Mouse (Mus musculus): Measurements from ENCODE around the gene Adora2a. TPM values are rescaled to one million over a fixed set of nuclear protein-coding genes. Genes with fewer than 3 reads are reported as not detected.

Adora2a gene
- total and polyA plus RNA-seq, 3 experiments = 7.1 to 14.3 (median 7.2) TPM

DNA sequence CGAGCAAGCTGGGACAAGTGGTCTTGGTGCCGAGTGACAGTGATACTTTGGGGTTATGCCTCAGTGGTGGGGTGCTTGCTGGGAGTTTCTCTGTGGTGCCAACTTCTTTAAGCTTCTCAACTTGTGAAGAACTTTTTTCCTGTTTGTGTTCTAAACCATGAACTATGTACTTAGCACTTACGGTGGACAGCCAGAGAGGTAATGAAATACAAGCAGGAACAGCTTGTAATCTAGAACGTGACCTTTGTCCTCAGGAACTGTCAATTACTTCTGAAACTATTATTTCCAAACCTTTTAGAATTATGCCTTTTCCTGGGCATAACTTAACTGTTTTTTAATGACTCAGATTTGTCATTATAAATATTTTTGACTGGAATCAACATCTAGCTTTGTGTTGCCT is 22.3 kb upstream of the Adora2a start:
- Histone ChIP-seq H3K79me2 (replicated peaks; ENCODE audit: control insufficient read depth, insufficient read depth, low read length) (no peaks in the 10 kb centered on the region), H3K4me1 (ENCODE audit: control insufficient read depth, insufficient read depth, low read length) (peaks cover 10% of the 10 kb centered on the region), H3K9ac (ENCODE audit: low read depth, low read length) (no peak overlapping the region), H3K4me3 (no peak overlapping the region), H3K27me3 (ENCODE audit: control insufficient read depth, insufficient read depth, low read length) (no peaks in the 10 kb centered on the region), H3K27ac (peak overlapping the region; percentile 45), H3K36me3 (ENCODE audit: control insufficient read depth, insufficient read depth, low read length) (peaks cover 6% of the 10 kb centered on the region)
- TF ChIP-seq POLR2A (IDR thresholded peaks at IDR 0.05; ENCODE audit: insufficient read depth, low read depth, low read length) = no peak
- TF ChIP-seq CTCF (IDR thresholded peaks at IDR 0.05) = no peak
- DNase-seq = no peak
- intact Hi-C loops (cut with DNase I) = no loop called here
- WGBS = 44% methylated on average over 4 of the region's 4 CpGs

DNA sequence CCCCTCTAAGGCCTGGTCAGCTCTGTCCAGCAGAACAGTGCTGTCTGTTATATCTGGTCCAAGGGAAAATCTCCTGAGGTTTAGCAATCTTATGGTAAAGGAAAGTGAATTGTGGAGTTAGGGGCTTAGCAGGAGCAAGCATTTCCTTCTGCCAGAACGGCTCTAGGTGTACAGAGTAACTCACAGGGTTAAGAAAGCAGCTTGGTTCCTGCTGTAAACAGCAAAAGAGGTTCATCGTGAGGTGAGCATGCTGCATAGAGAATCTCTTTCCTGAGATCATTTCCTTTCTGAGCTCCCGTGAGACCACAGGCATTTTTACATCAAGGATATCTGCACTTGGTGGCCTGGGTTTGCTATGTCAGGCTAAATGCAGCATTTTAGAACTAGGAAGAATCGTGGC is 21.8 kb upstream of the Adora2a start:
- intact Hi-C loops (cut with DNase I) = no loop called here
- Histone ChIP-seq H3K79me2 (replicated peaks; ENCODE audit: control insufficient read depth, insufficient read depth, low read length) (no peaks in the 10 kb centered on the region), H3K9ac (ENCODE audit: low read depth, low read length) (no peak overlapping the region), H3K4me3 (no peak overlapping the region), H3K36me3 (ENCODE audit: control insufficient read depth, insufficient read depth, low read length) (peaks cover 9% of the 10 kb centered on the region), H3K4me1 (ENCODE audit: control insufficient read depth, insufficient read depth, low read length) (peaks cover 11% of the 10 kb centered on the region), H3K27ac (peak overlapping the region; percentile 45), H3K27me3 (ENCODE audit: control insufficient read depth, insufficient read depth, low read length) (no peaks in the 10 kb centered on the region)
- TF ChIP-seq CTCF (IDR thresholded peaks at IDR 0.05) = no peak
- no peak for TF ChIP-seq EP300 (IDR thresholded peaks at IDR 0.05; ENCODE audit: insufficient read depth, low read depth, low read length)
- no peak for TF ChIP-seq POLR2A (IDR thresholded peaks at IDR 0.05; ENCODE audit: insufficient read depth, low read depth, low read length)
- 29% methylated on average over 4 of the region's 4 CpGs for whole genome bisulfite sequencing
- DNase-seq = peak in 1 of 2 experiments; percentile 13

DNA sequence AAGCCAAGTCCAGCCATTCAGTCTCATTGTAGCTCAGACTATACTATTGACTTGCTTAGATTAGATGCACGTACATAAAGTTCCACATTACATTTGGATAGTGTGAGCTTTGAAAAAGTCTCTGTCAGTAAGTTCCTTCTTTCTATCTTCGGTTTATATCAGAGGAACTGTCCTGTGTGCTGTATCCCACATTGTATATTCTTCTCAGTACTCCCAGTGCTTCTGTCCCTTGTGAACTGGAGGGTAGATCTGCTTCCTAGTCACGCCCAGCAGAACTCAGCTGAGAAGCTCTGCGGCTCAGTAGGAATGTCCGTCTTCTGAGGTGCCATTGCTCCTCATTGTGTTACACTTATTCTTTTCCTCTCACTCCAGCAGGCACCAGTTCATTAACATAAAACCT is 18.1 kb upstream of the Adora2a start:
- Histone ChIP-seq H3K27me3 (ENCODE audit: control insufficient read depth, insufficient read depth, low read length) (no peaks in the 10 kb centered on the region), H3K36me3 (ENCODE audit: control insufficient read depth, insufficient read depth, low read length) (peaks cover 9% of the 10 kb centered on the region), H3K79me2 (replicated peaks; ENCODE audit: control insufficient read depth, insufficient read depth, low read length) (no peaks in the 10 kb centered on the region), H3K9ac (ENCODE audit: low read depth, low read length) (no peak overlapping the region), H3K27ac (no peak overlapping the region), H3K4me3 (no peak overlapping the region), H3K4me1 (ENCODE audit: control insufficient read depth, insufficient read depth, low read length) (peaks cover 15% of the 10 kb centered on the region)
- intact Hi-C loops (cut with DNase I) = no loop called here
- peak in 1 of 2 experiments; percentile 10 for DNase-seq
- TF ChIP-seq EP300 (IDR thresholded peaks at IDR 0.05; ENCODE audit: insufficient read depth, low read depth, low read length) (no peak), POLR2A (IDR thresholded peaks at IDR 0.05; ENCODE audit: insufficient read depth, low read depth, low read length) (no peak), CTCF (IDR thresholded peaks at IDR 0.05) (no peak)
- 89% methylated on average over 5 of the region's 5 CpGs for WGBS

DNA sequence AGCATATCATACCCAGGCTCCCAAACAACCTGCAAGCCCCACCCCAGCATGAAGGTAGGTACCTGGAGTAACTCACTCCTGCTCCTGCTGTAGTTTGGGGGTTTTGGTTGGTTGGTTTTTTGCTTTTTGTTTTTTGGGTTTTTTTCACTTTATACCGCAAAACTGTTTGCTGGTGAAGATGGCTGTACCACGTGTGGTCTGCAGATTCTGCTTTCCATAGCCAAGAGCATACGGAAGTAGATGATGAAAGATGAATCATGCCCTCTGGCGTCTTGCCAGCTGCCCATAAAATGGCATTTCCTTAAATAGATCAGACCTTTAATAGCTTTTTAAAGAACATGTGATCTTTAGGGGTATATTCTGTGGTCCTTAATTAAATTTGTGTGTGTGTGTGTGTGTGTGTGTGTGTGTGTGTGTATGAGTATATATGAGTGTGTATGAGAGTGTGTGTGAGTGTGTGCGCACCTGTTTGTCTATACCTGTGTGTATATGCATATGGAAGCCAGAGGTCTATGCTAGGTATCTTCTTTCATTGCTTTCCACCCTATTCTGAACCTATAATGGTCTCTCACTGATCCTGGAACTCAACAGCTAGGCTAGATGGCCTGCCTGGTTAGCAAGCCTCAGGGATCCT is 16.8 kb upstream of the Adora2a start:
- no peak overlapping the region for H3K9ac ChIP-seq (ENCODE audit: low read depth, low read length)
- H3K4me3 ChIP-seq = no peak overlapping the region
- H3K27ac ChIP-seq = no peak overlapping the region; the same call in 1 of the 2 replicates
- intact Hi-C loops (cut with DNase I) = no loop called here
- no peaks in the 10 kb centered on the region for H3K79me2 ChIP-seq (replicated peaks; ENCODE audit: control insufficient read depth, insufficient read depth, low read length)
- no peak for TF ChIP-seq POLR2A (IDR thresholded peaks at IDR 0.05; ENCODE audit: insufficient read depth, low read depth, low read length)
- TF ChIP-seq EP300 (IDR thresholded peaks at IDR 0.05; ENCODE audit: insufficient read depth, low read depth, low read length) = no peak
- no peak for TF ChIP-seq CTCF (IDR thresholded peaks at IDR 0.05)
- no peaks in the 10 kb centered on the region for H3K27me3 ChIP-seq (ENCODE audit: control insufficient read depth, insufficient read depth, low read length)
- H3K4me1 ChIP-seq (ENCODE audit: control insufficient read depth, insufficient read depth, low read length) = peaks cover 19% of the 10 kb centered on the region
- 28% methylated on average over 5 of the region's 5 CpGs for WGBS
- DNase-seq = peak; percentile 62 to 74
- H3K36me3 ChIP-seq (ENCODE audit: control insufficient read depth, insufficient read depth, low read length) = peaks cover 6% of the 10 kb centered on the region

DNA sequence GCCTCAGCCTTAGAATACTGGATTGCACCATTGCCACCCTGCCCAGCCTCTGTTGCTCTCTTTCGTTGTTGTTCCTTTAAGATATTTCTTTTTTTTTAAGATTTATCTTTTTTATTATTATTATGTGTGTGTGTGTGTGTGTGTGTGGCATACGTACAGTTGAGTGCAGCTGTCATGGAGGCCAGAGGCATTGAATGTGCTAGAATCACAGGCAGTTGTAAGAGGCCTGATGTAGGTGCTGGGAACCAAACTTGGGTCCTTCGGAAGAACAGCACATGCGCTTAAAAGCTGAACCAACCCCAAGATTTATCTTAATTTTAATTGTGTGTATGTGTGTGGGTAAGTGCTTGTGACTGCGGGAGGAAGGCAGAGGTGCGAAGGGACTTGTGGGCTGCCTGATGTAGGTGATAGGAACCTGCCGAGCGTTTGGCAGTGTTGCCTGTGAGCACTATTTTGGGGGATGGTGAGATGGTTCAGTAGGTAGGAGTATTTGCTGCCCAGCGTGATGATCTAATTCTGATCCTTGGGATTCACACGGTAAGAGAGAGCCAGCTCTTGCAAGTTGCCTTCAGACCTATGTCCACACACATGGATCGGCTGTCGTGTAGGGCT is 15.4 kb upstream of the Adora2a start:
- Histone ChIP-seq H3K27ac (no peak overlapping the region), H3K79me2 (replicated peaks; ENCODE audit: control insufficient read depth, insufficient read depth, low read length) (no peaks in the 10 kb centered on the region), H3K9ac (ENCODE audit: low read depth, low read length) (no peak overlapping the region), H3K27me3 (ENCODE audit: control insufficient read depth, insufficient read depth, low read length) (no peaks in the 10 kb centered on the region), H3K4me1 (ENCODE audit: control insufficient read depth, insufficient read depth, low read length) (peaks cover 16% of the 10 kb centered on the region), H3K36me3 (ENCODE audit: control insufficient read depth, insufficient read depth, low read length) (peaks cover 8% of the 10 kb centered on the region), H3K4me3 (no peak overlapping the region)
- no peak for DNase-seq
- intact Hi-C loops (cut with DNase I) = no loop called here
- 94% methylated on average over 12 of the region's 12 CpGs for WGBS
- no peak for TF ChIP-seq POLR2A (IDR thresholded peaks at IDR 0.05; ENCODE audit: insufficient read depth, low read depth, low read length)
- TF ChIP-seq CTCF (IDR thresholded peaks at IDR 0.05) = no peak
- TF ChIP-seq EP300 (IDR thresholded peaks at IDR 0.05; ENCODE audit: insufficient read depth, low read depth, low read length) = no peak

DNA sequence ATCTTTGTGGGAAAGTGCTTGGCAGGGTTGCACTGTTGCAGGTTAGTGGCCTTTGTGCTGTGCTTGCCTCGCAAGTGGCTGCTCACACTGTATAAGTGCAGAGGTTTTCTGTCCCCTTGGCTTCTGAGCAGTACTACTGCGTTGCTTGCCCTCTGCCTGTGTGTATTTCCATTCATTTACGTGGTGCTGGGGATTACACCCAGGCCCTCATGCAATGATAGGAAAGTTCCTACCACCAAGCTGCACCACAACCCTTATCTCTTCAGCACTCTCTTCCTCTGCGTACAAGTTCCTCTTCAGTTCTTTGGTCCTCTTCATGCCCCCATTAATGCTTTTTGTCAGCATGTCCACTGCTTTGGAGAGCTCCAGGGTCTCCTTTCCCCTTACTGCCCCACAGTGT is 14.7 kb upstream of the Adora2a start:
- Histone ChIP-seq H3K9ac (ENCODE audit: low read depth, low read length) (no peak overlapping the region), H3K4me1 (ENCODE audit: control insufficient read depth, insufficient read depth, low read length) (peaks cover 16% of the 10 kb centered on the region), H3K4me3 (no peak overlapping the region), H3K27me3 (ENCODE audit: control insufficient read depth, insufficient read depth, low read length) (no peaks in the 10 kb centered on the region), H3K79me2 (replicated peaks; ENCODE audit: control insufficient read depth, insufficient read depth, low read length) (no peaks in the 10 kb centered on the region), H3K36me3 (ENCODE audit: control insufficient read depth, insufficient read depth, low read length) (peaks cover 8% of the 10 kb centered on the region), H3K27ac (no peak overlapping the region)
- no peak for TF ChIP-seq EP300 (IDR thresholded peaks at IDR 0.05; ENCODE audit: insufficient read depth, low read depth, low read length)
- no peak for TF ChIP-seq CTCF (IDR thresholded peaks at IDR 0.05)
- TF ChIP-seq POLR2A (IDR thresholded peaks at IDR 0.05; ENCODE audit: insufficient read depth, low read depth, low read length) = no peak
- DNase-seq = no peak
- intact Hi-C loops (cut with DNase I) = no loop called here
- 75% methylated on average over 4 of the region's 4 CpGs for WGBS

Measured in heart, adult 2 months (tissue).